Mouse (Mus musculus) MEL (cell line): Measurements from ENCODE around the gene Pomp. TPM values are rescaled to one million over a fixed set of nuclear protein-coding genes. Genes with fewer than 3 reads are reported as not detected.

Experiments used
- DNase-seq: peaks from one replicate; pipeline ENCODE4 v3.0.0; 2011; ENCODE audit warnings: low read depth, low spot score
- H3K27ac ChIP-seq: 2 replicates; pipeline ENCODE4 v1.5.1; 2012; ENCODE audit warnings: low read depth, mild to moderate bottlenecking, control low read depth, low read length, moderate library complexity; ENCODE audit not compliant: control insufficient read depth
- H3K27me3 ChIP-seq, 2 experiments: fragments of 150-350 bp in 1 of 2; sonication (generic) in 1 of 2; 2 replicates each; pipeline ENCODE4 v1.6.1; 2012; ENCODE audit warnings: low read length in 2 of 2, mild to moderate bottlenecking in 2 of 2, improper control_type of control experiment in 1 of 2, moderate library complexity in 1 of 2; ENCODE audit not compliant: insufficient read depth in 2 of 2, control insufficient read depth in 1 of 2
- H3K36me3 ChIP-seq, 2 experiments: 2 replicates each; pipeline ENCODE4 v1.6.1; 2012 to 2014; ENCODE audit warnings: low read length in 2 of 2, improper control_type of control experiment in 1 of 2, inconsistent platforms in 1 of 2, mild to moderate bottlenecking in 1 of 2; ENCODE audit not compliant: insufficient read depth in 2 of 2, control insufficient read depth in 1 of 2
- H3K4me1 ChIP-seq, 2 experiments: fragments of 150-350 bp in 1 of 2; sonication (generic) in 1 of 2; 2 replicates each; pipeline ENCODE4 v1.6.1; 2012; ENCODE audit warnings: low read length in 2 of 2, improper control_type of control experiment in 1 of 2, mild to moderate bottlenecking in 1 of 2; ENCODE audit not compliant: insufficient read depth in 2 of 2, control insufficient read depth in 1 of 2
- H3K4me3 ChIP-seq, 2 experiments: fragments of 150-350 bp in 1 of 2; sonication (generic) in 1 of 2; 2 replicates each; pipeline ENCODE4 v1.5.1; 2012; ENCODE audit warnings: low read depth in 2 of 2, low read length in 2 of 2, mild to moderate bottlenecking in 2 of 2, moderate library complexity in 2 of 2, control low read depth in 1 of 2, improper control_type of control experiment in 1 of 2; ENCODE audit not compliant: control insufficient read depth in 1 of 2, insufficient read depth in 1 of 2
- H3K79me2 ChIP-seq: 2 replicates; pipeline ENCODE4 v1.6.1; 2012; ENCODE audit warnings: mild to moderate bottlenecking, low read length, moderate library complexity; ENCODE audit not compliant: control insufficient read depth, poor library complexity, insufficient read depth
- H3K9ac ChIP-seq: 2 replicates; pipeline ENCODE4 v1.6.1; 2012; ENCODE audit warnings: low read depth, mild to moderate bottlenecking, control low read depth, low read length, moderate library complexity; ENCODE audit not compliant: control insufficient read depth, poor library complexity, severe bottlenecking
- H3K9me3 ChIP-seq: fragments of 150-350 bp; sonication (generic); replicated peaks from 2 replicates; pipeline ENCODE4 v1.6.1; 2012; ENCODE audit warnings: mild to moderate bottlenecking, low read length, improper control_type of control experiment, moderate library complexity; ENCODE audit not compliant: insufficient read depth
- CTCF ChIP-seq, 3 experiments: IDR thresholded peaks in 2 of 3; conservative IDR thresholded peaks in 1 of 3; 2 replicates each; pipeline ENCODE4 v1.5.1; 2011 to 2012; ENCODE audit warnings: low read length in 3 of 3, low read depth in 2 of 3, mild to moderate bottlenecking in 2 of 3, improper control_type of control experiment in 1 of 3, inconsistent platforms in 1 of 3, mixed read lengths in 1 of 3, moderate library complexity in 1 of 3; ENCODE audit not compliant: control insufficient read depth in 1 of 3, insufficient read depth in 1 of 3, poor library complexity in 1 of 3, severe bottlenecking in 1 of 3
- ELF1 ChIP-seq: IDR thresholded peaks from 2 replicates; pipeline ENCODE4 v1.6.1; 2014; ENCODE audit warnings: low read depth, mild to moderate bottlenecking, inconsistent platforms, low read length, improper control_type of control experiment, moderate library complexity
- EP300 ChIP-seq, 2 experiments: IDR thresholded peaks; 2 replicates each; pipeline ENCODE4 v1.6.1; 2011; ENCODE audit warnings: improper control_type of control experiment in 2 of 2, low read length in 2 of 2, low read depth in 1 of 2, mild to moderate bottlenecking in 1 of 2
- ETS1 ChIP-seq: IDR thresholded peaks from 2 replicates; pipeline ENCODE4 v1.6.1; 2012; ENCODE audit warnings: low read depth, mild to moderate bottlenecking, inconsistent platforms, low read length, improper control_type of control experiment, moderate library complexity
- GATA1 ChIP-seq: IDR thresholded peaks from 2 replicates; pipeline ENCODE4 v1.6.1; 2011; ENCODE audit warnings: low read depth, low read length, improper control_type of control experiment
- JUND ChIP-seq: IDR thresholded peaks from 2 replicates; pipeline ENCODE4 v1.6.1; 2011; ENCODE audit warnings: low read depth, mild to moderate bottlenecking, improper control_type of control experiment, low read length
- MAX ChIP-seq: IDR thresholded peaks from 2 replicates; pipeline ENCODE4 v1.6.1; 2011; ENCODE audit warnings: low read length, improper control_type of control experiment
- MEF2A ChIP-seq: IDR thresholded peaks from 2 replicates; pipeline ENCODE4 v1.6.1; 2014; ENCODE audit warnings: low read depth, mild to moderate bottlenecking, inconsistent platforms, low read length, improper control_type of control experiment; ENCODE audit not compliant: poor library complexity, insufficient replicate concordance, severe bottlenecking; ENCODE audit errors: extremely low read depth
- MXI1 ChIP-seq: IDR thresholded peaks from 2 replicates; pipeline ENCODE4 v1.6.1; 2011; ENCODE audit warnings: mild to moderate bottlenecking, low read depth, low read length, improper control_type of control experiment
- MYC ChIP-seq: IDR thresholded peaks from 2 replicates; pipeline ENCODE4 v1.6.1; 2011; ENCODE audit warnings: low read depth, mild to moderate bottlenecking, low read length, improper control_type of control experiment, moderate library complexity
- NRF1 ChIP-seq: IDR thresholded peaks from 2 replicates; pipeline ENCODE4 v1.6.1; 2014; ENCODE audit warnings: low read depth, mild to moderate bottlenecking, inconsistent platforms, low read length, improper control_type of control experiment, moderate library complexity; ENCODE audit not compliant: poor library complexity, insufficient read depth, severe bottlenecking
- RCOR1 ChIP-seq: IDR thresholded peaks from 2 replicates; pipeline ENCODE4 v1.6.1; 2012; ENCODE audit warnings: low read depth, mild to moderate bottlenecking, inconsistent platforms, low read length, improper control_type of control experiment
- SIN3A ChIP-seq: IDR thresholded peaks from 2 replicates; pipeline ENCODE4 v1.6.1; 2012; ENCODE audit warnings: low read length, improper control_type of control experiment, inconsistent platforms
- TAL1 ChIP-seq: IDR thresholded peaks from 2 replicates; pipeline ENCODE4 v1.6.1; 2012; ENCODE audit warnings: mild to moderate bottlenecking, inconsistent platforms, low read length, moderate library complexity, mixed read lengths
- TCF12 ChIP-seq: IDR thresholded peaks from 2 replicates; pipeline ENCODE4 v1.6.1; 2014; ENCODE audit warnings: low read depth, mild to moderate bottlenecking, inconsistent platforms, low read length, improper control_type of control experiment, moderate library complexity
- USF2 ChIP-seq, 2 experiments: IDR thresholded peaks; 2 replicates each; pipeline ENCODE4 v1.6.1; 2011 to 2012; ENCODE audit warnings: improper control_type of control experiment in 2 of 2, low read length in 2 of 2, borderline replicate concordance in 1 of 2, inconsistent platforms in 1 of 2, low read depth in 1 of 2, mild to moderate bottlenecking in 1 of 2; ENCODE audit not compliant: insufficient read depth in 1 of 2
- ZNF384 ChIP-seq: IDR thresholded peaks from 2 replicates; pipeline ENCODE4 v1.6.1; 2012; ENCODE audit warnings: low read depth, mild to moderate bottlenecking, inconsistent platforms, low read length, improper control_type of control experiment
- polyA plus RNA-seq, 2 experiments: library from polyadenylated mRNA; stranded (reverse) in 1 of 2; unstranded in 1 of 2; fragments of >175 nt in 1 of 2; fragments of >200 nt in 1 of 2; gene quantifications; 2 replicates each; pipeline versions ENCODE4 v1.2.1 to v1.2.4; 2012; ENCODE audit warnings: low replicate concordance in 2 of 2, low read depth in 1 of 2; ENCODE audit not compliant: insufficient read length in 2 of 2, insufficient read depth in 1 of 2, missing spikeins in 1 of 2
- total RNA-seq: library from RNA; depleted of rRNA; stranded (reverse); fragments of 300-350 nt; gene quantifications from 2 replicates; pipeline ENCODE4 v1.2.3, GENCODE M21; 2012

Pomp gene
- total and polyA plus RNA-seq, 3 experiments = 348 to 500 TPM; not detected in 1

DNA sequence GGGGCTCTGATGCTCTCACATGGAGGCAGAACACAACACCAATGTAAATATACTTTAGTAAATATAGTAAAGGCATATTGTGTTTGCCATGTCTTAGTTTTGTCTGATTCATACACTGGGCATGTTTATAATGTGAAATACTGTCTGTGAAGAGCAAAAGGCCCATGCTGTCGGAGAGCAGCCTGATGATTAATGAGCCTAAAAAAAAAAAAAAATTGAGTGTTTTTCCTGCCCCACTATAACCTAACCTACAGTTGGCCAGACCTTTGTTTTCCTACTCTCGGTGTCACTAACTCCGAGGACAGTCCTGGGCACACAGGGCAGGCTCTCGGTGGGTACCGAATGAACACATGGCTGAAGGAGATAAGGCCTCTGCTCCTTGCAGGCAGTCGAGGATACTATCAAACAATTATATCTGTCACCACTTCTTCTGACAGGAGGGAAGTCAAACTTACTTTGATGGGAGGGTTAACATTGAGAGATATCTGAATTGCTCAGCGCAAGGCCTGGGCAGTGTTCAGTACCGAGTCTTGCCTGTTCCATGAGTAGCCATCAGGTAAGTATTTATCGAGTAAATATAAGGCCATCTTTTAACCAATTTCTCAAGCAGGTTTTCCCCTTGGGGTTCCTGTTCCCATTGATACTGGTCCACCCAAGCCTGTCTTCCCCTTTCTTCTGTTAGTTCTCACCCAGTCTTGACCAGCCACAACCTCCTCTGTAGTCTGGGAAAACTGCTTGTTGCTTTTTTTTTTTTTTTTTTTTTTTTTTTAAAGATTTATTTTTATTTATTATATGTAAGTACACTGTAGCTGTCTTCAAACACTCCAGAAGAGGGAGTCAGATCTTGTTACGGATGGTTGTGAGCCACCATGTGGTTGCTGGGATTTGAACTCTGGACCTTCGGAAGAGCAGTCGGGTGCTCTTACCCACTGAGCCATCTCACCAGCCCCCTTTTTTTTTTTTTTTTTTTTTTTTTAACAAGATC lies 28.3 kb downstream of the Pomp start:
- Histone ChIP-seq H3K79me2 (no peaks in the 10 kb centered on the region), H3K4me1 (peaks cover 11 to 17% of the 10 kb centered on the region in 2 experiments), H3K9ac (no peak overlapping the region), H3K4me3 (no peak overlapping the region), H3K9me3 (no peaks in the 10 kb centered on the region), H3K27ac (peak overlapping the region; percentile 52), H3K27me3 (no peaks in the 10 kb centered on the region), H3K36me3 (peaks cover 0 to 13% of the 10 kb centered on the region in 2 experiments; a peak in 2 of 4 replicates)
- DNase-seq = peak; percentile 89
- TF ChIP-seq ZNF384 (peak; percentile 94), RCOR1 (peak; percentile 79), GATA1 (peak; percentile 96), ELF1 (peak; percentile 10), TAL1 (peak; percentile 94), USF2 (IDR thresholded peaks at IDR 0.05; ENCODE audit: borderline replicate concordance in 1 of 2, insufficient read depth in 1 of 2, low read depth in 1 of 2, low read length in 2 of 2) (no peak), JUND (no peak), MEF2A (no peak), SIN3A (peak; percentile 69), NRF1 (peak; percentile 30; the same call in 1 of the 2 replicates), MAX (peak; percentile 78), MXI1 (peak; percentile 82), ETS1 (peak; percentile 95), EP300 (IDR thresholded peaks at IDR 0.05; ENCODE audit: low read depth in 1 of 2, low read length in 2 of 2) (peak; percentile 93 to 96), TCF12 (peak; percentile 97), MYC (peak; percentile 67; the same call in 1 of the 2 replicates)

DNA sequence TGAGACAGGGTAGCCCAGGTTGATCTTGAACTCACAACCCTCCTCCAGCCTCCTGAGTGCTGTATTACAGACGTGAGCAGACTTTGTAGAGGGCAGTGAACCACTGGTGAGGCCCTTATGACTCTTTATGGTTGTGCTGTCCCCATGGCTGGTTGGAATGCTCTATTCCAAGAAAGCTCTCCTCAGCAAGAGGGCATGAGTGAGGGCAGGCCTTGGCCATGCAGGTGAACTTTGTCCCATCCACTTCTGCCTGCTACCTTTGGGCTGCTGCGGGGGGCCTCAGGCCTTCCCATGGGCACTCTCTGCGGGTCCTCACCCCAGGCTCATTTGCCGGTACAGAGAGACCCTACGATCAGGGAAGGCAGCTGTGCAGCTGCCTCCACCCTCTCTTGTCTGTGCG lies 32.5 kb downstream of the Pomp start:
- Histone ChIP-seq H3K4me3 (no peak overlapping the region), H3K36me3 (peaks cover 0 to 23% of the 10 kb centered on the region in 2 experiments; a peak in 2 of 4 replicates), H3K4me1 (peaks cover 11 to 35% of the 10 kb centered on the region in 2 experiments), H3K27ac (peak overlapping the region; percentile 0; the same call in 1 of the 2 replicates), H3K27me3 (no peaks in the 10 kb centered on the region), H3K9me3 (no peaks in the 10 kb centered on the region), H3K79me2 (no peaks in the 10 kb centered on the region), H3K9ac (no peak overlapping the region)
- TF ChIP-seq CTCF (IDR thresholded peaks at IDR 0.05 in 2 of 3, conservative IDR thresholded peaks at IDR 0.05 in 1 of 3; ENCODE audit: control insufficient read depth in 1 of 3, insufficient read depth in 1 of 3, low read depth in 2 of 3, low read length in 3 of 3, poor library complexity in 1 of 3, severe bottlenecking in 1 of 3) (no peak), TCF12 (no peak), GATA1 (no peak), TAL1 (no peak)
- no peak for DNase-seq
